Mouse (Mus musculus) neural tube, embryonic 13.5 days (tissue): ENCODE measurements around the gene Gria1. TPM values are rescaled to one million over a fixed set of nuclear protein-coding genes. Genes with fewer than 3 reads are reported as not detected.

Experiments
- ATAC-seq: fragments of 200-750 bp; cut with Nextera tagmentation; 2 replicates; pipeline ENCODE4 v1.8.0; 2017; ENCODE audit warnings: low read depth, mild to moderate bottlenecking, moderate TSS enrichment, moderate library complexity
- H3K27ac ChIP-seq: fragments of 300-500 bp; sonication (generic); replicated peaks from 2 replicates; pipeline ENCODE4 v1.5.1; 2015; ENCODE audit warnings: moderate library complexity, mild to moderate bottlenecking, inconsistent platforms
- H3K27me3 ChIP-seq: fragments of 300-500 bp; sonication (generic); 2 replicates; pipeline ENCODE4 v1.6.1; 2015; ENCODE audit warnings: mild to moderate bottlenecking, inconsistent platforms
- H3K36me3 ChIP-seq: fragments of 300-500 bp; sonication (generic); 2 replicates; pipeline ENCODE4 v1.6.1; 2015; ENCODE audit warnings: mild to moderate bottlenecking, inconsistent platforms
- H3K4me1 ChIP-seq: fragments of 300-500 bp; sonication (generic); replicated peaks from 2 replicates; pipeline ENCODE4 v1.6.1; 2015; ENCODE audit warnings: inconsistent platforms
- H3K4me2 ChIP-seq: fragments of 300-500 bp; sonication (generic); 2 replicates; pipeline ENCODE4 v1.6.1; 2015; ENCODE audit warnings: inconsistent platforms, mild to moderate bottlenecking, moderate library complexity
- H3K4me3 ChIP-seq: fragments of 300-500 bp; sonication (generic); 2 replicates; pipeline ENCODE4 v1.5.1; 2015; ENCODE audit warnings: mild to moderate bottlenecking, inconsistent platforms
- H3K9ac ChIP-seq: fragments of 300-500 bp; sonication (generic); 2 replicates; pipeline ENCODE4 v1.6.1; 2015; ENCODE audit warnings: moderate library complexity, mild to moderate bottlenecking, inconsistent platforms
- H3K9me3 ChIP-seq: fragments of 300-500 bp; sonication (generic); 2 replicates; pipeline ENCODE4 v1.6.1; 2016; ENCODE audit warnings: inconsistent platforms
- WGBS: fragments of 180-500 bp; shearing (Covaris S2); methylation state at CpG from one replicate; pipeline ENCODE4 v1.1.7; 2015; 5-methylcytosine and 5-hydroxymethylcytosine counted together
- polyA plus RNA-seq: library from polyadenylated mRNA; unstranded; fragments of >200 nt; fragmentation: Nextera tagmentation; extraction: Ambion mirVana; gene quantifications from 2 replicates; pipeline ENCODE4 v1.2.1, GENCODE M21; 2015

Gene Gria1
- polyA plus RNA-seq, 1 experiment from 2014 or later: 23.3 TPM

GRCm38 (mm10) chr11:57143681-57144080, 132.5 kb downstream of the Gria1 start:
- 0 out of 2 replicates have a peak, but pooled peaks cover 8% of the 10 kb centered on the region for H3K4me1 ChIP-seq

GRCm38 (mm10) chr11:57145192-57145591, 134.0 kb downstream of the Gria1 start:
- no peak overlapping the region for H3K4me3 ChIP-seq
- no peak for ATAC-seq
- H3K9me3 ChIP-seq: no peaks in the 10 kb centered on the region
- H3K4me2 ChIP-seq: no peak overlapping the region
- WGBS: 74% methylated on average over 7 of the region's 7 CpGs
- H3K36me3 ChIP-seq: no peaks in the 10 kb centered on the region
- 0 out of 2 replicates have a peak, but pooled peaks cover 8% of the 10 kb centered on the region for H3K4me1 ChIP-seq
- no peaks in the 10 kb centered on the region for H3K27me3 ChIP-seq
- no peak overlapping the region for H3K9ac ChIP-seq
- H3K27ac ChIP-seq: no peak overlapping the region

More at GRCm38 (mm10) chr11:57143681-57144080, 132.5 kb downstream of the Gria1 start:
- no peaks in the 10 kb centered on the region for H3K27me3 ChIP-seq
- H3K4me3 ChIP-seq: no peak overlapping the region
- H3K9me3 ChIP-seq: no peaks in the 10 kb centered on the region
- WGBS: 54% methylated on average over 5 of the region's 5 CpGs
- no peak overlapping the region for H3K9ac ChIP-seq
- no peak for ATAC-seq
- no peaks in the 10 kb centered on the region for H3K36me3 ChIP-seq
- no peak overlapping the region for H3K4me2 ChIP-seq
- H3K27ac ChIP-seq: no peak overlapping the region

GRCm38 (mm10) chr11:57145704-57146103, 134.5 kb downstream of the Gria1 start:
- Histone ChIP-seq H3K4me3 (no peak overlapping the region), H3K9ac (no peak overlapping the region), H3K9me3 (no peaks in the 10 kb centered on the region), H3K27ac (no peak overlapping the region), H3K27me3 (no peaks in the 10 kb centered on the region), H3K4me1 (0 out of 2 replicates have a peak, but pooled peaks cover 8% of the 10 kb centered on the region), H3K36me3 (no peaks in the 10 kb centered on the region), H3K4me2 (no peak overlapping the region)
- ATAC-seq: no peak
- 54% methylated on average over 7 of the region's 7 CpGs for WGBS

- no peaks in the 10 kb centered on the region for H3K9me3 ChIP-seq
- no peak overlapping the region for H3K4me3 ChIP-seq
- no peak overlapping the region for H3K4me2 ChIP-seq
- peaks cover 11% of the 10 kb centered on the region; the same call in 1 of the 2 replicates for H3K4me1 ChIP-seq
- ATAC-seq: no peak
- no peaks in the 10 kb centered on the region for H3K36me3 ChIP-seq
- H3K27me3 ChIP-seq: no peaks in the 10 kb centered on the region
- 95% methylated on average over 4 of the region's 4 CpGs for WGBS
- no peak overlapping the region for H3K9ac ChIP-seq
- H3K27ac ChIP-seq: no peak overlapping the region
Measured at GRCm38 (mm10) chr11:57151674-57152073, 140.5 kb downstream of the Gria1 start.

- no peak overlapping the region for H3K4me2 ChIP-seq
- ATAC-seq: no peak
- H3K4me1 ChIP-seq: peaks cover 20% of the 10 kb centered on the region
- no peak overlapping the region for H3K27ac ChIP-seq
- no peak overlapping the region for H3K9ac ChIP-seq
- no peaks in the 10 kb centered on the region for H3K27me3 ChIP-seq
- WGBS: 42% methylated on average over 8 of the region's 8 CpGs
- no peaks in the 10 kb centered on the region for H3K36me3 ChIP-seq
- H3K9me3 ChIP-seq: no peaks in the 10 kb centered on the region
- no peak overlapping the region for H3K4me3 ChIP-seq
Measured at GRCm38 (mm10) chr11:57154998-57155397, 143.8 kb downstream of the Gria1 start.

- no peak overlapping the region for H3K4me2 ChIP-seq
- 69% methylated on average over 3 of the region's 3 CpGs for WGBS
- no peak for ATAC-seq
- no peak overlapping the region for H3K9ac ChIP-seq
- H3K9me3 ChIP-seq: no peaks in the 10 kb centered on the region; the same call in 1 of the 2 replicates
- H3K4me3 ChIP-seq: no peak overlapping the region
- no peaks in the 10 kb centered on the region for H3K36me3 ChIP-seq
- no peak overlapping the region for H3K27ac ChIP-seq
- peaks cover 20% of the 10 kb centered on the region for H3K4me1 ChIP-seq
- H3K27me3 ChIP-seq: no peaks in the 10 kb centered on the region
Measured at GRCm38 (mm10) chr11:57159412-57159811, 148.2 kb downstream of the Gria1 start.

- Histone ChIP-seq H3K27me3 (no peaks in the 10 kb centered on the region), H3K4me2 (no peak overlapping the region), H3K9me3 (no peaks in the 10 kb centered on the region; the same call in 1 of the 2 replicates), H3K9ac (no peak overlapping the region), H3K4me3 (no peak overlapping the region), H3K4me1 (peaks cover 16% of the 10 kb centered on the region), H3K27ac (no peak overlapping the region), H3K36me3 (no peaks in the 10 kb centered on the region)
- 95% methylated on average over 8 of the region's 8 CpGs for WGBS
- ATAC-seq: no peak
Measured at GRCm38 (mm10) chr11:57160076-57160475, 148.9 kb downstream of the Gria1 start.

- Histone ChIP-seq H3K4me2 (no peak overlapping the region), H3K4me3 (no peak overlapping the region), H3K4me1 (peaks cover 10% of the 10 kb centered on the region), H3K36me3 (no peaks in the 10 kb centered on the region), H3K27ac (no peak overlapping the region), H3K9me3 (no peaks in the 10 kb centered on the region; the same call in 1 of the 2 replicates), H3K9ac (no peak overlapping the region), H3K27me3 (no peaks in the 10 kb centered on the region)
- WGBS: 95% methylated on average over 6 of the region's 6 CpGs
- no peak for ATAC-seq
Measured at GRCm38 (mm10) chr11:57162931-57163330, 151.7 kb downstream of the Gria1 start.

GRCm38 (mm10) chr11:57170058-57170457, 158.9 kb downstream of the Gria1 start:
- Histone ChIP-seq H3K4me2 (no peak overlapping the region), H3K36me3 (no peaks in the 10 kb centered on the region), H3K9me3 (no peaks in the 10 kb centered on the region), H3K4me1 (peaks cover 8% of the 10 kb centered on the region), H3K4me3 (no peak overlapping the region), H3K27me3 (no peaks in the 10 kb centered on the region), H3K9ac (no peak overlapping the region), H3K27ac (no peak overlapping the region)
- no peak for ATAC-seq
- WGBS: 79% methylated on average over 6 of the region's 6 CpGs

GRCm38 (mm10) chr11:57174165-57174564, 163.0 kb downstream of the Gria1 start:
- Histone ChIP-seq H3K27me3 (no peaks in the 10 kb centered on the region), H3K27ac (0 out of 2 replicates have a peak overlapping the region, but pooled peaks have one; percentile 14), H3K4me3 (no peak overlapping the region), H3K9me3 (no peaks in the 10 kb centered on the region), H3K36me3 (no peaks in the 10 kb centered on the region), H3K9ac (no peak overlapping the region), H3K4me1 (peaks cover 13% of the 10 kb centered on the region), H3K4me2 (no peak overlapping the region)
- WGBS: 46% methylated on average over 5 of the region's 5 CpGs
- peak; percentile 71 for ATAC-seq

- ATAC-seq: no peak
- Histone ChIP-seq H3K9me3 (no peaks in the 10 kb centered on the region), H3K27ac (no peak overlapping the region), H3K4me3 (no peak overlapping the region), H3K4me2 (no peak overlapping the region), H3K9ac (no peak overlapping the region), H3K36me3 (no peaks in the 10 kb centered on the region), H3K4me1 (peaks cover 13% of the 10 kb centered on the region), H3K27me3 (no peaks in the 10 kb centered on the region)
- WGBS: 40% methylated on average over 3 of the region's 3 CpGs
Measured at GRCm38 (mm10) chr11:57176552-57176951, 165.4 kb downstream of the Gria1 start.

- H3K4me3 ChIP-seq: no peak overlapping the region
- 89% methylated on average over 4 of the region's 4 CpGs for WGBS
Measured at GRCm38 (mm10) chr11:57184216-57184615, 173.0 kb downstream of the Gria1 start.

GRCm38 (mm10) chr11:57185110-57185509, 173.9 kb downstream of the Gria1 start:
- Histone ChIP-seq H3K36me3 (0 out of 2 replicates have a peak, but pooled peaks cover 6% of the 10 kb centered on the region), H3K27me3 (no peaks in the 10 kb centered on the region), H3K4me2 (no peak overlapping the region), H3K9ac (no peak overlapping the region), H3K27ac (no peak overlapping the region), H3K4me3 (no peak overlapping the region), H3K9me3 (no peaks in the 10 kb centered on the region), H3K4me1 (no peaks in the 10 kb centered on the region)
- ATAC-seq: no peak

More at GRCm38 (mm10) chr11:57184216-57184615, 173.0 kb downstream of the Gria1 start:
- Histone ChIP-seq H3K4me1 (no peaks in the 10 kb centered on the region), H3K9ac (no peak overlapping the region), H3K27me3 (no peaks in the 10 kb centered on the region), H3K27ac (no peak overlapping the region), H3K36me3 (0 out of 2 replicates have a peak, but pooled peaks cover 6% of the 10 kb centered on the region), H3K4me2 (no peak overlapping the region), H3K9me3 (no peaks in the 10 kb centered on the region)
- no peak for ATAC-seq
